Mouse (Mus musculus): ENCODE measurements around the gene Crlf3. TPM values are rescaled to one million over a fixed set of nuclear protein-coding genes. Genes with fewer than 3 reads are reported as not detected.

Gene Crlf3
- polyA plus RNA-seq, 1 experiment from 2014 or later, result 59.4 TPM

DNA sequence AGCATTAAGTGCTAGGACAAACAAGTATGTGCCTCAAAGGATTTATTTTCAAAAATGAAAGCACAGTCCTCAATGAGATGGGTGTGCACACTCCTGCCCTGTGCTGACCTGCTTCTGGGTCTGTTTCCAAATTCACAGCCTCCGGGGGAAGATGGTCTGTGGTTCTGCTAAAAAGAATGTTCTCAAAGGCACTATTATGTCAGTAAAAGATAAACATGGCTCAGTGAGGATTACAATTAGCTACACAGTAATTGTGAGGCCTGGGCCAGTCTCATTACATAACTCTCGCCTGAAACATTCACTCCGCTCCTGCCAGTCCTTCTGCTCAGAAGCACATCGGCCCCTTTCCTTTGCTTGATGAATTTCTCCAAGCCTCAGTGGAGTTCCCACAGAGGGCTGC lies 18.6 kb downstream of the Crlf3 start:
- ATAC-seq (ENCODE audit: insufficient number of reproducible peaks, insufficient read depth, low FRiP score, low TSS enrichment, low read depth), result no peak
- WGBS, result 85% methylated on average over 4 of the region's 4 CpGs
- H3K27me3 ChIP-seq, result no peaks in the 10 kb centered on the region
- H3K4me1 ChIP-seq (replicated peaks), result no peaks in the 10 kb centered on the region
- no peak overlapping the region for H3K9ac ChIP-seq (replicated peaks)
- H3K36me3 ChIP-seq, result peaks cover 49% of the 10 kb centered on the region
- no peaks in the 10 kb centered on the region for H3K9me3 ChIP-seq
- no peak overlapping the region for H3K4me2 ChIP-seq
- H3K4me3 ChIP-seq (replicated peaks), result no peak overlapping the region
- no peak overlapping the region for H3K27ac ChIP-seq

DNA sequence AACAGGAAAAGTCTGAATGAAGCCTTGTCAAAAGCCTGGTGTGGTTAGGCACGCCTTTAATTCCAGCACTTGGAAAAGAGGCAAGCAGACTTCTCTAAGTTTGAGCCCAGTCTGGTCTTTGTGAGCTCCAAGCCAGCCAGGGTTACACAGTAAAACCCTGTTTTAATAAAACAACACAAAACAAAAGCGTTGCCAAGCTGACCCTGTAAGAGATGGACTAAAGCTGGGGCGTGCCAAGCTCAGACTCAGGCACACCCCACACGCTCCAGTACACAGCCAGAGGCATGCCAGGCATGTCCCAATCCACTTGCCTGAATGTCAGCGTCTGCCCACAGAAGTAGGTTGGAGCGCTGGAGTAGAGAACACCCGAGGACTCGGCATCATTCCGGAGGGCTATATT lies 24.6 kb downstream of the Crlf3 start:
- no peak for ATAC-seq (ENCODE audit: insufficient number of reproducible peaks, insufficient read depth, low FRiP score, low TSS enrichment, low read depth)
- 96% methylated on average over 9 of the region's 9 CpGs for WGBS

DNA sequence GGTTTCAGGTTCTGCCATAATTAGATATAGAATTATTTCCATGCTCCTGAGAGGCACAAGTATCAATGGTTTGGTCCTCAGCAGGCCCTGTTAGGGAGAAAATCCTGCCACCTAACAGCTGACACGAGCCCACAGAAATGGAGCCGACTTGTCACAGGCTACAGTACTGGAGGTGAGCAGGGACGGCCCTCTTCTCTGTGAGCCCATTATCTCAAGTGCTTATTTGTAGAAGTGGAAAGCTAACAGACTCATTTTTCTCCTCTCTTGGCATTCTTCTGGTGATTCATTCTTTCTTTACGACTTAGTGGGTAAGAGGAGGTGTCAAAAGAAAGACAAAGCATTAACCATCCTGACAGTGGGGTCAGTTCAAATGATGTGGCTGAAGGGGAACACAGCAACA lies 26.1 kb downstream of the Crlf3 start:
- Histone ChIP-seq H3K4me2 (no peak overlapping the region), H3K27me3 (no peaks in the 10 kb centered on the region), H3K27ac (no peak overlapping the region), H3K9ac (replicated peaks) (no peak overlapping the region), H3K9me3 (no peaks in the 10 kb centered on the region), H3K4me1 (replicated peaks) (0 out of 2 replicates have a peak, but pooled peaks cover 7% of the 10 kb centered on the region), H3K4me3 (replicated peaks) (no peak overlapping the region), H3K36me3 (peaks cover 76% of the 10 kb centered on the region)
- WGBS, result 75% methylated on average over 4 of the region's 4 CpGs
- no peak for ATAC-seq (ENCODE audit: insufficient number of reproducible peaks, insufficient read depth, low FRiP score, low TSS enrichment, low read depth)

More for the DNA sequence above, 24.6 kb downstream of the Crlf3 start:
- H3K27ac ChIP-seq, result no peak overlapping the region
- H3K4me3 ChIP-seq (replicated peaks), result no peak overlapping the region
- peaks cover 90% of the 10 kb centered on the region for H3K36me3 ChIP-seq
- no peak overlapping the region for H3K4me2 ChIP-seq
- no peaks in the 10 kb centered on the region for H3K27me3 ChIP-seq
- no peaks in the 10 kb centered on the region for H3K4me1 ChIP-seq (replicated peaks)
- no peak overlapping the region for H3K9ac ChIP-seq (replicated peaks)
- H3K9me3 ChIP-seq, result no peaks in the 10 kb centered on the region

DNA sequence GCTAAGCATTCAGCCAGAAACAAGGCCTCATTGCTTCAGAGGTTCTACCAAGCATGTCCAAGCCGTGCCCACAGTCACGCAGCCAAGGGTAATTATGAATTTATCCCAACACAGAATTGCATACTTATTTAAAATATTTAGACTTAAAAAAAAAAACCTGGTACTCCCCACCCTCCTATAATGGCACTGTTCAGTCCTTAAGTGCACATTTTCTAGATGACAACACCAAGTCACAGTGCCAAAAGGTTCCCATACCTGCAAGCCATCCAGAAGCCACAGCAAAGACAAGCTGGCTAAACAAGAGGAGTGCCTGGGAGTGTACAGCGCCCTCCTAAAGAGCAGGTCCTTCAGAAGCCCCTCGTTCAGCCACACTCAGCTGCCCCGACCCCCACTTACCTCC lies 27.6 kb downstream of the Crlf3 start:
- Histone ChIP-seq H3K4me1 (replicated peaks) (0 out of 2 replicates have a peak, but pooled peaks cover 7% of the 10 kb centered on the region), H3K36me3 (peaks cover 74% of the 10 kb centered on the region), H3K4me3 (replicated peaks) (no peak overlapping the region), H3K27me3 (no peaks in the 10 kb centered on the region), H3K27ac (no peak overlapping the region), H3K9ac (replicated peaks) (no peak overlapping the region; the same call in 1 of the 2 replicates), H3K4me2 (no peak overlapping the region), H3K9me3 (no peaks in the 10 kb centered on the region)
- WGBS, result 88% methylated on average over 5 of the region's 5 CpGs
- ATAC-seq (ENCODE audit: insufficient number of reproducible peaks, insufficient read depth, low FRiP score, low TSS enrichment, low read depth), result no peak

DNA sequence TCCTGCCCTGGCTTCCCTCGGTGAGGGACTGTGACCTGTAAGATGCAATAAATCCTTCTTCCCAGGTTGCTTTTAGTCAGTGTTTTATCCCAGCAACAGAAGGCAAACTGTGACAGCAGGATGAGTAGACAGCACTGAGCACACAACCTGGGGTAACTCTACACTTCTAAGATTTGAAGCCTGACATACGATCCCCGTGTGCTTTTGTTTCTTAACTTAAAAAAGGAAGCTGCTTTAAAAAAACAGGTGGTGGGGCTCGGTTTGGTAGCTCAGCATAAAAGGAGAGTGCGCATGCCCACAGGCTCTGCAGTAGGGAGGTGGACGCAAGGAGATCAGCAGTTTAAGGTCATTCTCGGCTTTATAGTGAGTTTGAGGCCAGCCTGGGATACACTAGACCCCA lies 28.3 kb downstream of the Crlf3 start:
- Histone ChIP-seq H3K27me3 (no peaks in the 10 kb centered on the region), H3K4me2 (no peak overlapping the region), H3K9me3 (no peaks in the 10 kb centered on the region), H3K9ac (replicated peaks) (no peak overlapping the region), H3K4me1 (replicated peaks) (0 out of 2 replicates have a peak, but pooled peaks cover 7% of the 10 kb centered on the region), H3K27ac (no peak overlapping the region), H3K4me3 (replicated peaks) (no peak overlapping the region), H3K36me3 (peaks cover 74% of the 10 kb centered on the region)
- no peak for ATAC-seq (ENCODE audit: insufficient number of reproducible peaks, insufficient read depth, low FRiP score, low TSS enrichment, low read depth)
- 61% methylated on average over 7 of the region's 7 CpGs for WGBS

DNA sequence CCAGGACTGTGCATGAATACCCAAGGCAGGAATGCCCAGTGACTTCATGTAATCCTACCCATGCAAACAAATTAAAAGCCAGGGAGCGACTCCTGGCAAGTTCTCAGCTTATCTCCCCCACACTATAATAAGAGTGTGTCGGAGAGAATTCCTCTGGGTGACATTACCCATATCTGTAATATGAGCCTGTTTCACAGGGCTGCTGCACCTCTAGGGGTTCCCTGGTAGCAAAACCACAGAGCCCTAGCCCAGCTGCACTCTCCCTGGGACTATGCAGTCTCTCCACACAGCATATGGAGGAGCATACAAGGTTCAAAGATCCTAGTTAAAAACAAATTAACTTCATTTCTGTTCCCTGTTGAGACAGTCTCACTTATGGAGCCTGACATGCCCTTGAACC lies 30.7 kb downstream of the Crlf3 start:
- no peak overlapping the region for H3K4me3 ChIP-seq (replicated peaks)
- peaks cover 66% of the 10 kb centered on the region for H3K36me3 ChIP-seq
- no peak for ATAC-seq (ENCODE audit: insufficient number of reproducible peaks, insufficient read depth, low FRiP score, low TSS enrichment, low read depth)
- H3K27me3 ChIP-seq, result no peaks in the 10 kb centered on the region
- 36% methylated on average over 2 of the region's 2 CpGs for WGBS
- H3K9ac ChIP-seq (replicated peaks), result no peak overlapping the region
- H3K4me1 ChIP-seq (replicated peaks), result 0 out of 2 replicates have a peak, but pooled peaks cover 7% of the 10 kb centered on the region
- H3K4me2 ChIP-seq, result no peak overlapping the region
- no peak overlapping the region for H3K27ac ChIP-seq
- H3K9me3 ChIP-seq, result no peaks in the 10 kb centered on the region

DNA sequence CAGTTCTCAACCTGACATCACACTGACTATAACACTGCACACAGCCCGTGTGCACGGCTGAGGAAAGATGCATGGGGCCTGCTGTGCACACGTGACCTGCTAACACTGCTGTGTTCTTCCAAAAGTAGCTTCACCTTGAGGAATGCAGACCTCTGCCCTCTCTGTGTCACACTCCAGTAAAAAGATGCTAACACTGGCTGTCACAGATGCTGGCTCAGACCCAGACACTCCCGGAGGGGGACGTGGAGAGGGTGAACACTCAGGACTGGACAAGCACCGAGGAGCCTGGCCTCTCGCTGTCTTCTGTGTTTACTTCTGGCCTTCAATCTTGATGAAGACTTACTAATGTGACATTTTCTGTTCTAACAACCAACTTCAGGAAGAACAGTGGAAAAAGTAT lies 33.9 kb downstream of the Crlf3 start:
- Histone ChIP-seq H3K4me3 (replicated peaks) (no peak overlapping the region), H3K4me1 (replicated peaks) (0 out of 2 replicates have a peak, but pooled peaks cover 7% of the 10 kb centered on the region), H3K4me2 (no peak overlapping the region), H3K36me3 (peaks cover 46% of the 10 kb centered on the region), H3K9me3 (no peaks in the 10 kb centered on the region), H3K9ac (replicated peaks) (no peak overlapping the region), H3K27me3 (no peaks in the 10 kb centered on the region), H3K27ac (no peak overlapping the region)
- WGBS, result 90% methylated on average over 7 of the region's 7 CpGs
- ATAC-seq (ENCODE audit: insufficient number of reproducible peaks, insufficient read depth, low FRiP score, low TSS enrichment, low read depth), result no peak

DNA sequence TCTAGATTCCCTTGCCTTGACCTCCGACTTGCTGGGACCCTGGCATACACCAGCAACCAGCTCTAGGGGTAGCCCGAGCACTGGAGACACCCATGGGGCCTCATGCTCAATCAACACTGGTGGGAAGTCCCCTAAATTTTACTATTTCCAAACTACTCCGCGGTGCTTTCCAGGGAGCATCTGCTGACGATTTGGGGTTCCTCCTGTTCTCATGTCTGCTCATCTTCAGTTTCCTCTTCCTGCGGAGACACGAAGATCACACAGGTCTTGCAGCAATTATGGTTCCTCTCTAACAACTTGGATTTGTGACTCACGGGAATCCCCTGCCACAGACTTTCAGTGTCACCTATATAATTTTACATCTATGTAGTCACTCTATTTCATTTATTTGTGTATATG lies 37.4 kb downstream of the Crlf3 start:
- Histone ChIP-seq H3K9me3 (no peaks in the 10 kb centered on the region), H3K4me1 (replicated peaks) (no peaks in the 10 kb centered on the region), H3K9ac (replicated peaks) (no peak overlapping the region), H3K4me3 (replicated peaks) (no peak overlapping the region), H3K36me3 (peaks cover 34% of the 10 kb centered on the region), H3K27me3 (no peaks in the 10 kb centered on the region), H3K27ac (no peak overlapping the region), H3K4me2 (no peak overlapping the region)
- WGBS, result 85% methylated on average over 8 of the region's 8 CpGs
- no peak for ATAC-seq (ENCODE audit: insufficient number of reproducible peaks, insufficient read depth, low FRiP score, low TSS enrichment, low read depth)

DNA sequence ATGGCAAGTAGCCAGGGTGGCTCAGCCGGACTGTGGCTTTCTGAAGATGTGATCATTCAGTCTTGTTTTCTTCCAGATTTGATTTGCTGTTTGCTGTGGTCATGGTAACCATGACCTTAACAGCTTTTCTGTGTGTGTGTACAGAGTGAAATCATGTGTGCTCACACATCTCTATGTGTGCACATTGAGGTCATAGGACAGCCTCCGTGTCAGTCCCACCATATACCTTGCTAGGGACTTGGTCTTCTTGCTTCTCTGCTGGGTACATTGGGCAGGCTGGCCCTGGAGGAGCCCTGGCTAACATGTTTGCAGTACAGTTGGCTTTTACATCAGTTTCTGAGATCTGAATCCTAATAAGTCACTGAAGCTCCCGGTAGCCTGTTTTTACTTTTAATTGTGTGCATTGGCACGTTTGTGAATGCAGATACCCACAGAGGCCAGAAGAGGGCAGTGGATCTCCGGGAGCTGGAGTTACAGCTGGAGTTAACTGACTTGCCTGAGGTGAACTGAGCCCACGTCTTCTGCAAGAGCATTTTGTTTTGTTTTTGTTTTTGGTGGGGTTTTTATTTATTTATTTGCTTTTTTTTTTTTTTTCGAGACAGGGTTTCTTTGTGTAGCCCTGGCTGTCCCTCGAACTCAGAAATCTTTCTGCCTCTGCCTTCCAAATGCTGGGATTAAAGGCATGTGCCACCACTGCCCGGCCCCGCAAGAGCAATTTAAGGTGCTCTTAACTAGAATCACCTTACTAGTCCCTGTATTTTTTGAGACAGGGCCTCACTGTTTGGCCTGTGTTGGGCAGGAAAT lies 38.0 kb downstream of the Crlf3 start:
- Histone ChIP-seq H3K4me3 (replicated peaks) (no peak overlapping the region), H3K4me2 (no peak overlapping the region), H3K9me3 (no peaks in the 10 kb centered on the region), H3K27me3 (no peaks in the 10 kb centered on the region), H3K4me1 (replicated peaks) (no peaks in the 10 kb centered on the region), H3K9ac (replicated peaks) (no peak overlapping the region), H3K36me3 (peaks cover 28% of the 10 kb centered on the region), H3K27ac (no peak overlapping the region)
- 52% methylated on average over 10 of the region's 10 CpGs for WGBS
- no peak for ATAC-seq (ENCODE audit: insufficient number of reproducible peaks, insufficient read depth, low FRiP score, low TSS enrichment, low read depth)

DNA sequence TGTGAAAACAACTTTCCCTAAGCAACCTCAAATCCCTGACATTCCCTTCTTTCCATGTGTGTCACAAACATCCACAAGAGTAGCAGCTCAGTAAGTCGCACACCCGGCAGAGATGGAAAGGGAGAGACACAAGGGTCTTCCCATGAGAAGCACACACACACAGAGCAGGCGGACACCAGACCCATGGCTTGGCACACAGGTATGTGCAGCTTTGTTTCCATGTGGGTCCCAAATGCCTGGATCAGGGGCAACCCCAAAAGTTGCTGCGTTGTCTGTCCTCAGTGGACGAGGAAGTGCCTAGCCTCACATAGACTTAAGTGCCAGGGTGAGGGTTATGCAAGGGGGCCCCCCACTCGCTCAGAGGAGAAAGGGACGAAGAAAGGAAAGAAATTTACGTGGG lies 43.3 kb downstream of the Crlf3 start:
- 78% methylated on average over 8 of the region's 8 CpGs for WGBS
- no peaks in the 10 kb centered on the region for H3K4me1 ChIP-seq (replicated peaks)
- peaks cover 29% of the 10 kb centered on the region for H3K36me3 ChIP-seq
- ATAC-seq (ENCODE audit: insufficient number of reproducible peaks, insufficient read depth, low FRiP score, low TSS enrichment, low read depth), result no peak
- H3K27ac ChIP-seq, result no peak overlapping the region
- no peak overlapping the region for H3K4me2 ChIP-seq
- no peak overlapping the region for H3K4me3 ChIP-seq (replicated peaks)
- H3K27me3 ChIP-seq, result no peaks in the 10 kb centered on the region
- no peak overlapping the region for H3K9ac ChIP-seq (replicated peaks)
- H3K9me3 ChIP-seq, result no peaks in the 10 kb centered on the region

DNA sequence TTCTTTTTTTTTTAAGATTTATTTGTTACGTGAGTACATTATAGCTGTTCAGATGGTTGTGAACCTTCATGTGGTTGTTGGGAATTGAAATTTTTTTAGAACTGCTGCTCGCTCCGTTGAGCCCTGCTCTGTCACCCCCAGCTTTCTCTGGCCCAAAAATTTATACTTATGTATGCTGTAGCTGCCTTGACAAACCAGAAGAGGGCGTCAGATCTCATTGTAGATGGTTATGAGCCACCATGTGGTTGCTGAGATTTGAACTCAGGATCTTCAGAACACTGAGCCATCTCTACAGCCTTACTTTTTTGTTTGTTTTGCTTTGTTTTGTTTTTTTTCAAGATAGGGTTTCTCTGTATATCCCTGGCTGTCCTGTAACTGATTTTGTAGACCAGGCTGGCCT lies 59.5 kb downstream of the Crlf3 start:
- no peak overlapping the region for H3K9ac ChIP-seq (replicated peaks)
- H3K9me3 ChIP-seq, result no peaks in the 10 kb centered on the region
- H3K4me3 ChIP-seq (replicated peaks), result no peak overlapping the region
- no peak for ATAC-seq (ENCODE audit: insufficient number of reproducible peaks, insufficient read depth, low FRiP score, low TSS enrichment, low read depth)
- H3K4me1 ChIP-seq (replicated peaks), result no peaks in the 10 kb centered on the region
- no peak overlapping the region for H3K27ac ChIP-seq
- 87% methylated on average over 4 of the region's 4 CpGs for WGBS
- H3K4me2 ChIP-seq, result no peak overlapping the region
- H3K27me3 ChIP-seq, result no peaks in the 10 kb centered on the region
- peaks cover 87% of the 10 kb centered on the region for H3K36me3 ChIP-seq

DNA sequence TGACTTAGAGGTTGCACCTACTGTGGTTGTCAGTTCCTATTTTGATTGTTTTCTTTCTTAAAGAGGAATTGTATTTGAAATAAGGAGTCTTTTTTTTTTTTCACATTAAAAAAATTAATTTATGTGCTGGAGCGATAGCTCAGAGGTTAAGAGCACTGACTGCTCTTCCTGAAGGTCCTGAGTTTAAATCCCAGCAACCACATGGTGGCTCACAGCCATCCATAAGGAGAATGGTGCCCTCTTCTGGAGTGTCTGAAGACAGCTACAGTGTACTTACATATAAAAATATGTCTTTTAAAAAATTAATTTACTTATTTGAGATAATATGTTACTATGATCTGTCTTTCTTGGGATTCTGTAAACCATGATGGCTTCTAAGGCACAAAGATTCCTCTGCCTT lies 61.0 kb downstream of the Crlf3 start:
- no peak for ATAC-seq (ENCODE audit: insufficient number of reproducible peaks, insufficient read depth, low FRiP score, low TSS enrichment, low read depth)
- no peak overlapping the region for H3K27ac ChIP-seq
- no peak overlapping the region for H3K4me3 ChIP-seq (replicated peaks)
- H3K9ac ChIP-seq (replicated peaks), result no peak overlapping the region
- no peaks in the 10 kb centered on the region for H3K4me1 ChIP-seq (replicated peaks)
- 96% methylated on average over 1 of the region's 1 CpGs for WGBS
- H3K36me3 ChIP-seq, result peaks cover 87% of the 10 kb centered on the region
- H3K9me3 ChIP-seq, result no peaks in the 10 kb centered on the region
- no peak overlapping the region for H3K4me2 ChIP-seq
- H3K27me3 ChIP-seq, result no peaks in the 10 kb centered on the region
